Mouse (Mus musculus) urinary bladder, postnatal 4 days (tissue): Measurements from ENCODE around the gene Adgrb2.
A peak's percentile ranks its signal among the peaks of the same experiment; 100 is the strongest.

Experiments used
- DNase-seq, 2 experiments: peaks; one replicate each; pipeline ENCODE4 v3.0.0; 2021 to 2022; ENCODE audit warnings: low spot score in 2 of 2

Adgrb2 gene

GRCm38 (mm10) chr4:130033496-130033895, 48.8 kb downstream of the Adgrb2 start:
- DNase-seq, result no peak

GRCm38 (mm10) chr4:130036112-130036511, 51.4 kb downstream of the Adgrb2 start:
- peak in 1 of 2 experiments; percentile 48 for DNase-seq

- peak; percentile 74 to 79 for DNase-seq
These were observed 52.1 kb downstream of the Adgrb2 start for GRCm38 (mm10) chr4:130036573-130037401.

- no peak for DNase-seq
These were observed 54.7 kb downstream of the Adgrb2 start for GRCm38 (mm10) chr4:130039351-130039750.

GRCm38 (mm10) chr4:130041076-130041475, 56.4 kb downstream of the Adgrb2 start:
- DNase-seq, result no peak

- DNase-seq, result no peak
These were observed 59.5 kb downstream of the Adgrb2 start for GRCm38 (mm10) chr4:130044211-130044610.

GRCm38 (mm10) chr4:130045609-130046008, 60.9 kb downstream of the Adgrb2 start:
- no peak for DNase-seq

- DNase-seq, result peak; percentile 92 to 96
These were observed 62.9 kb downstream of the Adgrb2 start, which contains the start of gene Col16a1 for GRCm38 (mm10) chr4:130047331-130048202. TSS of gene Col16a1 (plus strand) at chr4:130047840.

GRCm38 (mm10) chr4:130048203-130048479, 63.5 kb downstream of the Adgrb2 start:
- no peak for DNase-seq

- peak; percentile 70 to 88 for DNase-seq
These were observed 65.6 kb downstream of the Adgrb2 start for GRCm38 (mm10) chr4:130050056-130050824.

- DNase-seq, result no peak
These were observed 67.6 kb downstream of the Adgrb2 start for GRCm38 (mm10) chr4:130052283-130052682.

- no peak for DNase-seq
These were observed 68.4 kb downstream of the Adgrb2 start for GRCm38 (mm10) chr4:130053111-130053510.

GRCm38 (mm10) chr4:130054727-130055126, 70.1 kb downstream of the Adgrb2 start:
- no peak for DNase-seq

GRCm38 (mm10) chr4:130055160-130056010, 70.7 kb downstream of the Adgrb2 start:
- DNase-seq, result no peak

- DNase-seq, result no peak
These were observed 71.3 kb downstream of the Adgrb2 start for GRCm38 (mm10) chr4:130056011-130056322.

GRCm38 (mm10) chr4:130056471-130056870, 71.8 kb downstream of the Adgrb2 start:
- no peak for DNase-seq

- DNase-seq, result no peak
These were observed 76.3 kb downstream of the Adgrb2 start for GRCm38 (mm10) chr4:130060937-130061336.

GRCm38 (mm10) chr4:130063191-130063590, 78.5 kb downstream of the Adgrb2 start:
- DNase-seq, result no peak

- peak in 1 of 2 experiments; percentile 71 for DNase-seq
These were observed 82.1 kb downstream of the Adgrb2 start for GRCm38 (mm10) chr4:130066816-130067215.

GRCm38 (mm10) chr4:130070523-130070922, 85.9 kb downstream of the Adgrb2 start:
- no peak for DNase-seq

- DNase-seq, result no peak
These were observed 87.1 kb downstream of the Adgrb2 start for GRCm38 (mm10) chr4:130071758-130072157.
